Mouse (Mus musculus): Measurements from ENCODE around the gene Thumpd1.

Thumpd1 gene

GRCm38 (mm10) chr7:119667893-119668292 is 52.7 kb downstream of the Thumpd1 start:
- no peak for DNase-seq
